Mouse (Mus musculus) CH12.LX (cell line): ENCODE measurements around the gene Zfp423. TPM values are rescaled to one million over a fixed set of nuclear protein-coding genes. Genes with fewer than 3 reads are reported as not detected.

Experiments
- DNase-seq: peaks from one replicate; pipeline ENCODE4 v3.0.0-alpha.2; 2013; ENCODE audit errors: extremely low read depth
- H3K27ac ChIP-seq: 2 replicates; pipeline ENCODE4 v1.5.1; 2012; ENCODE audit warnings: low read depth, mild to moderate bottlenecking, control low read depth, moderate library complexity; ENCODE audit not compliant: insufficient read depth
- H3K27me3 ChIP-seq: replicated peaks from 2 replicates; pipeline ENCODE3; 2012; ENCODE audit warnings: inconsistent platforms
- H3K36me3 ChIP-seq, 2 experiments: replicated peaks in 1 of 2; 2 replicates each; pipeline versions ENCODE3 to v1.6.1; 2012; ENCODE audit warnings: inconsistent platforms in 1 of 2, low read length in 1 of 2, mild to moderate bottlenecking in 1 of 2, mixed read lengths in 1 of 2, moderate library complexity in 1 of 2; ENCODE audit not compliant: control insufficient read depth in 1 of 2, insufficient read depth in 1 of 2
- H3K4me1 ChIP-seq, 2 experiments: 2 replicates each; pipeline ENCODE4 v1.6.1; 2012; ENCODE audit warnings: inconsistent platforms in 1 of 2, moderate library complexity in 1 of 2; ENCODE audit not compliant: insufficient read depth in 2 of 2, control insufficient read depth in 1 of 2
- H3K4me2 ChIP-seq: 2 replicates; pipeline ENCODE4 v1.6.1; 2012; ENCODE audit warnings: low read depth, mild to moderate bottlenecking, control low read depth; ENCODE audit not compliant: poor library complexity, insufficient read depth, severe bottlenecking
- H3K4me3 ChIP-seq, 3 experiments: fragments of 150-350 bp in 1 of 3; sonication (generic) in 1 of 3; replicated peaks in 1 of 3; 2 replicates each; pipeline versions ENCODE3 to v1.5.1; 2011 to 2012; ENCODE audit warnings: low read depth in 2 of 3, low read length in 2 of 3, mild to moderate bottlenecking in 2 of 3, moderate library complexity in 2 of 3, control low read depth in 1 of 3, improper control_type of control experiment in 1 of 3, inconsistent platforms in 1 of 3, mixed read lengths in 1 of 3; ENCODE audit not compliant: poor library complexity in 1 of 3
- H3K79me2 ChIP-seq: replicated peaks from 2 replicates; pipeline ENCODE4 v1.6.1; 2012; ENCODE audit warnings: mild to moderate bottlenecking, moderate library complexity; ENCODE audit not compliant: control insufficient read depth, poor library complexity, insufficient read depth, severe bottlenecking; ENCODE audit errors: extremely low read depth
- H3K9ac ChIP-seq: 2 replicates; pipeline ENCODE4 v1.6.1; 2012; ENCODE audit warnings: low read depth, mild to moderate bottlenecking, control low read depth, moderate library complexity; ENCODE audit not compliant: insufficient read depth
- H3K9me3 ChIP-seq: replicated peaks from 2 replicates; pipeline ENCODE3; 2012; ENCODE audit warnings: low read length, inconsistent platforms, mixed read lengths
- BHLHE40 ChIP-seq: IDR thresholded peaks from 2 replicates; pipeline ENCODE4 v1.6.1; 2011; ENCODE audit warnings: mild to moderate bottlenecking, low read depth, low read length, improper control_type of control experiment
- CHD1 ChIP-seq: IDR thresholded peaks from 2 replicates; pipeline ENCODE4 v1.6.1; 2012; ENCODE audit warnings: low read depth, low read length, improper control_type of control experiment, inconsistent platforms
- E2F4 ChIP-seq: IDR thresholded peaks from 2 replicates; pipeline ENCODE4 v1.6.1; 2011; ENCODE audit warnings: low read depth, low read length, improper control_type of control experiment; ENCODE audit not compliant: insufficient replicate concordance
- EP300 ChIP-seq: IDR thresholded peaks from 2 replicates; pipeline ENCODE4 v1.6.1; 2011; ENCODE audit warnings: low read length, improper control_type of control experiment
- ETS1 ChIP-seq: conservative IDR thresholded peaks from 2 replicates; pipeline ENCODE4 v1.6.1; 2012; ENCODE audit warnings: low read depth, mild to moderate bottlenecking, inconsistent platforms, low read length, improper control_type of control experiment, moderate library complexity
- IRF4 ChIP-seq: IDR thresholded peaks from 2 replicates; pipeline ENCODE4 v1.6.1; 2014; ENCODE audit warnings: low read depth, mild to moderate bottlenecking, inconsistent platforms, low read length, improper control_type of control experiment
- JUN ChIP-seq: IDR thresholded peaks from 2 replicates; pipeline ENCODE4 v1.6.1; 2011; ENCODE audit warnings: low read depth, mild to moderate bottlenecking, low read length, improper control_type of control experiment, moderate library complexity; ENCODE audit not compliant: insufficient read depth
- KAT2A ChIP-seq: IDR thresholded peaks from 2 replicates; pipeline ENCODE4 v1.6.1; 2012; ENCODE audit warnings: low read length, improper control_type of control experiment, inconsistent platforms; ENCODE audit not compliant: insufficient replicate concordance
- MAFK ChIP-seq: IDR thresholded peaks from 2 replicates; pipeline ENCODE4 v1.6.1; 2011; ENCODE audit warnings: low read length, improper control_type of control experiment; ENCODE audit not compliant: insufficient replicate concordance
- MAX ChIP-seq: IDR thresholded peaks from 2 replicates; pipeline ENCODE4 v1.6.1; 2011; ENCODE audit warnings: low read length, improper control_type of control experiment
- MAZ ChIP-seq: IDR thresholded peaks from 2 replicates; pipeline ENCODE4 v1.6.1; 2012; ENCODE audit warnings: low read depth, mild to moderate bottlenecking, inconsistent platforms, low read length, improper control_type of control experiment, moderate library complexity
- NELFE ChIP-seq: IDR thresholded peaks from 2 replicates; pipeline ENCODE4 v1.6.1; 2011; ENCODE audit warnings: low read depth, low read length, improper control_type of control experiment
- PAX5 ChIP-seq: IDR thresholded peaks from 2 replicates; pipeline ENCODE4 v1.6.1; 2012; ENCODE audit warnings: low read length, inconsistent platforms, mixed read lengths
- POLR2AphosphoS2 ChIP-seq: IDR thresholded peaks from 2 replicates; pipeline ENCODE4 v1.6.1; 2011; ENCODE audit warnings: low read depth, low read length, improper control_type of control experiment
- RCOR1 ChIP-seq: conservative IDR thresholded peaks from 2 replicates; pipeline ENCODE4 v1.6.1; 2012; ENCODE audit warnings: low read depth, mild to moderate bottlenecking, inconsistent platforms, low read length, improper control_type of control experiment
- TBP ChIP-seq: conservative IDR thresholded peaks from 2 replicates; pipeline ENCODE4 v1.6.1; 2011; ENCODE audit warnings: low read depth, low read length, improper control_type of control experiment
- UBTF ChIP-seq: IDR thresholded peaks from 2 replicates; pipeline ENCODE4 v1.6.1; 2012; ENCODE audit warnings: low read depth, mild to moderate bottlenecking, inconsistent platforms, low read length, improper control_type of control experiment, moderate library complexity
- USF1 ChIP-seq: IDR thresholded peaks from 2 replicates; pipeline ENCODE4 v1.6.1; 2014; ENCODE audit warnings: low read depth, mild to moderate bottlenecking, inconsistent platforms, low read length, improper control_type of control experiment
- ZC3H11A ChIP-seq: IDR thresholded peaks from 2 replicates; pipeline ENCODE4 v1.6.1; 2012; ENCODE audit warnings: low read depth, mild to moderate bottlenecking, inconsistent platforms, low read length, improper control_type of control experiment
- dilution Hi-C: fragments of 300-500 bp; cut with MboI; formaldehyde crosslinking; loops from 2 replicates; pipeline ENCODE4 v1.14.3; 2020; ENCODE audit warnings: low sequenced_read_pairs; ENCODE audit not compliant: extremely low pct_unique_long_range_greater_than_20kb, extremely low pct_ligation_motif_present
- in situ Hi-C: fragments of 300-500 bp; cut with MboI; formaldehyde crosslinking; loops from 3 replicates; pipeline ENCODE4 v1.14.3; 2019; ENCODE audit warnings: low sequenced_read_pairs, low pct_ligation_motif_present, low pct_unique_long_range_greater_than_20kb, mixed read lengths
- polyA plus RNA-seq: library from polyadenylated mRNA; unstranded; fragments of >175 nt; gene quantifications from 2 replicates; pipeline ENCODE4 v1.2.1, GENCODE M21; 2012; ENCODE audit warnings: low read depth; ENCODE audit not compliant: insufficient read length
- total RNA-seq, 2 experiments: library from RNA; depleted of rRNA; stranded (reverse); fragments of 300-350 nt in 1 of 2; fragments of >200 nt in 1 of 2; gene quantifications; 2 replicates each; pipeline ENCODE4 v1.2.3; 2012 to 2014

The Zfp423 gene
- total and polyA plus RNA-seq, 3 experiments, result 0.25 to 2.7 (median 0.32) TPM

DNA sequence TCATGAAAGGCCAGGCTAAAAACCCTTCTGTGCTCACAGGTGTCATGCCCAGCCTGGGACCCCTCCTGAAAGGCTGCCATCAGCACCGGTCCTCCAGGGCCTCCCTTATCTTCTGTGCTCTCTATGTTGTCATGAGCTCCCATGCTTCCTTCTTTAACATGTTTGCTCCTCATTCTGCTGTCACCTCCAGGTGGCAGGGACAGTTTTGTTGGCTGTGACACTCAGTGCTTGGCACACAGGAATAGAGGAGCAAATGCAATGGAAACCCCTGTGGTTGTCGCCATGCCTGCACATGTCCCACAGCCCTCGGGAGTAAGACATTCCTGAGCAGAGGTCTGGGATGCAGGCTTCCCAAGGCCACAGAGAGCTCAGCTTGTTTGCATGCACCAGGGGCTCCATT, 194.1 kb downstream of the Zfp423 start:
- dilution Hi-C loops, result no loop called here
- H3K9me3 ChIP-seq, result no peaks in the 10 kb centered on the region

DNA sequence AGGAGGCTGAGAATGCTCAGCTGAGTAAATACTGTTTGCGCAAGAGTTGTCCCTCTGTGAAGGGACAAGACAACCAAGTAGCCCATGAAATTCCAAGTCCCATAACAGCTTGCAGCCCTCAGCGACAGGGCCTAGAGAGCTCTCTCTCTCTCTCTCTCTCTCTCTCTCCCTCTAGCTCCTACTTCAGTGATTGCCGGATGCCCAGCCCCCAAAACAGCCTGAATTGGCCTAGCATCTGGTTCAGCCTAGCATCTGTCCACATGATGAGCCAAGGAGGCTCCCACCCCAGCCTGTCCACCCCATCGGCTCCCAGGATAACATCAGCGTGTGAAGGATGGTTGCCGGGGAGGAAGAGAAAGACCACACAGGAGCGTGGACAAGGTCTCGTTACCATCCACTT, 200.6 kb downstream of the Zfp423 start:
- no peaks in the 10 kb centered on the region for H3K9me3 ChIP-seq
- TF ChIP-seq TBP, result no peak
- TF ChIP-seq IRF4, result no peak
- TF ChIP-seq, all 38 proteins: peak for 0
- in situ Hi-C loops, result no loop called here
- no peaks in the 10 kb centered on the region for H3K4me1 ChIP-seq
- dilution Hi-C loops, result no loop called here
- no peak for DNase-seq
- no peaks in the 10 kb centered on the region for H3K79me2 ChIP-seq
- no peak overlapping the region for H3K4me3 ChIP-seq
- H3K9ac ChIP-seq, result no peak overlapping the region
- H3K27ac ChIP-seq, result no peak overlapping the region
- H3K36me3 ChIP-seq, result no peaks in the 10 kb centered on the region
- H3K27me3 ChIP-seq, result no peaks in the 10 kb centered on the region
- H3K4me2 ChIP-seq, result no peak overlapping the region

More for the DNA sequence above, 194.1 kb downstream of the Zfp423 start:
- no peak overlapping the region for H3K4me3 ChIP-seq
- H3K27ac ChIP-seq, result peak overlapping the region; percentile 25; the same call in 1 of the 2 replicates
- no peak overlapping the region for H3K4me2 ChIP-seq
- H3K79me2 ChIP-seq, result no peaks in the 10 kb centered on the region
- no peak for DNase-seq
- H3K36me3 ChIP-seq, result no peaks in the 10 kb centered on the region
- no peaks in the 10 kb centered on the region for H3K27me3 ChIP-seq
- H3K4me1 ChIP-seq, result peaks cover 22 to 56% of the 10 kb centered on the region in 2 experiments
- H3K9ac ChIP-seq, result no peak overlapping the region
- no peak for TF ChIP-seq TBP
- TF ChIP-seq MAX, result peak; percentile 26; the same call in 1 of the 2 replicates
- TF ChIP-seq, all 38 proteins: peak for 1
- in situ Hi-C loops, result no loop called here

- in situ Hi-C loops, result no loop called here
Observed at GRCm38 (mm10) chr8:87754853-87755252, 204.5 kb downstream of the Zfp423 start.

More at GRCm38 (mm10) chr8:87754853-87755252, 204.5 kb downstream of the Zfp423 start:
- dilution Hi-C loops, result no loop called here
- no peak for DNase-seq
- Histone ChIP-seq H3K4me3 (no peak overlapping the region), H3K9me3 (no peaks in the 10 kb centered on the region), H3K4me1 (peaks cover 0 to 4% of the 10 kb centered on the region in 2 experiments; a peak in 1 of 4 replicates), H3K27ac (no peak overlapping the region), H3K4me2 (no peak overlapping the region), H3K9ac (no peak overlapping the region), H3K36me3 (no peaks in the 10 kb centered on the region), H3K27me3 (no peaks in the 10 kb centered on the region), H3K79me2 (no peaks in the 10 kb centered on the region)
- TF ChIP-seq RCOR1, result no peak
- TF ChIP-seq UBTF, result no peak
- TF ChIP-seq NELFE, result no peak
- no peak for TF ChIP-seq MAFK
- TF ChIP-seq BHLHE40, result no peak
- no peak for TF ChIP-seq E2F4
- no peak for TF ChIP-seq POLR2AphosphoS2
- no peak for TF ChIP-seq JUN
- no peak for TF ChIP-seq USF1
- no peak for TF ChIP-seq CHD1
- no peak for TF ChIP-seq ETS1
- no peak for TF ChIP-seq KAT2A
- no peak for TF ChIP-seq PAX5
- TF ChIP-seq MAZ, result no peak
- TF ChIP-seq EP300, result no peak
- TF ChIP-seq TBP, result no peak
- no peak for TF ChIP-seq ZC3H11A
